Mouse (Mus musculus): ENCODE data around the gene Adcy1.

DNA sequence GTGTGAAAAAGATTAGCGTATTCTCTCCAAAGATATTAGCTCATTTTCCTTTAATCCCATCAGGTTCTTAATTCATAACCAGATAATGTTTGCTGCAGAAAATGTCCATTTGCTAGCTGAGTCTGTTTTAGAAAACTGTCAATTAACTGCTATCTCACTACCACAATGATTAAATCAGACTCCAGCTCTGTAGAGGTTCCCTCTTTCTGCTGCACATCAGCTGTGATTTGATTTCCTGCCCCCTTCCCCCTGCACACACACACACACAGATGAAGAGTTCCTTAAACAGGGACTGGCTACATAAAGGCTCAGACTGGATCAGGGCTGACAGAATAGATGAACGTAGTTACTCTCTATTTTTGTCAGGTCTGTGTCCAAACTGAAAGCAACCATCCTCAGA lies 53.4 kb downstream of the Adcy1 start:
- TF ChIP-seq POLR2A (IDR thresholded peaks at IDR 0.05; ENCODE audit: insufficient read depth, low read depth, low read length) (no peak), CTCF (IDR thresholded peaks at IDR 0.05) (no peak)

All from heart, adult 2 months (tissue).